Mouse (Mus musculus) liver, embryonic 14.5 days (tissue): ENCODE results near the gene Zfp612.

Source experiments
- CTCF ChIP-seq: IDR thresholded peaks from 2 replicates; pipeline ENCODE4 v1.5.1; 2016; ENCODE audit warnings: antibody characterized with exemption, low read depth, control low read depth
- EP300 ChIP-seq: IDR thresholded peaks from 2 replicates; pipeline ENCODE4 v1.6.1; 2016; ENCODE audit warnings: antibody characterized with exemption, low read depth

- TF ChIP-seq EP300: no peak
- TF ChIP-seq CTCF: no peak
Measured at GRCm38 (mm10) chr8:110079282-110080221, at the start of gene Zfp612.
